Mouse (Mus musculus): ENCODE results near the gene Gm5089.

Gm5089 gene

DNA sequence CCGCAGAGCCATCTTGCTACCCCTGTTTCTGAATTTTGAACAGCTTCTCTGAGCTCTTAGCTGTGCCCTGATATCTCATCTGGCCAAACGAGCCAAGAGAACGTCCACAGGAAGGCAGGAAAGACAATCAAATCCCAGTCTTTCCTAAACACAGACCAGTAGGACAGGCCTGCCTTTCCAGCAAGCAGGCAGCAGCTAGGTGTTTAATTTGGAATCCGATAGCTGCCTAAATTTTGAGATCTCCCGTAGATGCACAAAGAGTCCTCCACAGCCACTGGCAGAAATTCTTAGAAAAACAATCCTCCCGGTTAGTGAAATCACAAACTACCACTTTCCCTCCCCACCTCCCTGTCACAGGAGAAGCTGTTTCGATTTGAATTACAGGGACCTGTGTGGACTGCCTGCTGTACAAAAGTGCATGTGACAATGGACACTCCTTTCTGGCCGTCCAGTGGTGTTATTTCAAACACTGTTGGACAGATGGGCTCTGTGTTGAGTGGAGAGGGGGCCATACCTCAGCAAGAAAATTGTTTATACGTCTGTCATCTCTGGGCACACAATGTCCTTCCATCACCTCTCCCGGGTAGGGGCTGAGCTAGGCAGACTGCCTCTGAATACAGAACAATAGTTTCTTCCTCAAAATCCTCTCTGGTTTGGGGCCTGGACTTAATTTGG is 24.2 kb downstream of the Gm5089 start:
- DNase-seq (ENCODE audit: low spot score in 2 of 2) = no peak

DNA sequence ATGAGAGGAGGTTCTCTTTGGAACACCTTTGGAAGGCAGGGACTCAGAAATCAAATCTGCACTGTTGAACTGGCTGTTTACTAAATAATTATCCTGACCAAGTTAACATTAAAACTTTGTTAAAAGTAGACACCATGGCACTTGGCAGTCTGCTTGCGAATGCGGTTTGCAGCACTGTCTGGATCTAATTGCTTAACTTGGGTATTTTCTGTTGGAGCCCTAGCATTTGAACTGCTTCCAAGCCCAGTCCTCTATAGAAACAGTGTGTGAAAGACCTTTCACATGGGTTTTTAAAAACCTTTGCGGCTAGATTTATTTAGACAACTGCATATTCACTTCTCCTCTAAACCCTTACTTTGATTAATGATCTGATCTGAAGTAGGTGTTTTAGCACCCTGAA is 26.5 kb downstream of the Gm5089 start:
- no peak for DNase-seq (ENCODE audit: low spot score in 2 of 2)

DNA sequence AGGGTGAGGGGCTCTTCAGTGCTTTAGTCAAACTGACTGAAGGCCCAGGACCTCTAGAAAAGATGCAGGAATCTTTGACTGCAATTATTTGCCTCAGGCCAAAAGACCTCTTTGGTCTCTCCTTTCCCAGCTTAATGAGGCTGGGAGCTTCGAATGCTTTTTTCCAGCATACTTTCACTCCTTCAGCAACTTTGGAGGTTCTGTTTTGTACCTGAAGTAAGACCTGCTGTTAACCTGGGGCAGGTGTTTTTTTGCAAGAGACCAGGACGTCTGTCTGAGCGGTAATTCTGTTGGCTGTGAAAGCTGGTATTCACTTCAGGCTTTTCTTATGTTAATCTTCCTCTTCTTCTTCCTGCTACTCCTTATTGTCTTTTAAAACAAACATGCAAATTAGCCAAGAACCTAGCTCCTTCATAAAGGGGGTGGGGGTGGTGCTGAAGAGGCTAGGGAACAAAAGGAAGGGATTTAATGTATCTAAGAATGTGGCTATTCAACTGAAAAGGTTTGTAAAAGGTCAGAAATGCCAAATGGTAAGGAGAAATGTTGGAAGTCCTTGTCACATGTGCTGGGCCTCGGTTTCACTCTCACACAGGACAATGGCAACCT is 34.6 kb downstream of the Gm5089 start:
- no peak for DNase-seq (ENCODE audit: low spot score in 2 of 2)

DNA sequence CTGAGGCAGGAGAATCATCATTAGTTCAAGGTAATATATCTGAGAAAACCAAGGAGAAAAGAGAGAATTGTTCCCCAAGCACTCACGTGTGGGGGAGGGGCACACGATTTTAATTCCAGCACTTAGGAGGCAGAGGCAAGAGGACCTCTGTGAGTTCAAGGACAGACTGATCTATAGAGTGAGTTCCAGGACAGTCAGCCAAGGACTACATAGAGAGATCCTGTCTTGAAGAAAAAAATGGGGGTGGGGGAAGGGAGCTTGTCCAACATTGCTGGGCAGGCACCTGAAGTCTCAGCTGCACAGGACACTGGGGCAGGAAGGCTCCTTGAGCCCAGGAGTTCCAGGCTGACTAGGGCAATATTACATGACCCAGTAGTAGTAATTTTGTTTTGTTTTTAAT is 36.1 kb downstream of the Gm5089 start:
- DNase-seq (ENCODE audit: low spot score in 2 of 2) = no peak

DNA sequence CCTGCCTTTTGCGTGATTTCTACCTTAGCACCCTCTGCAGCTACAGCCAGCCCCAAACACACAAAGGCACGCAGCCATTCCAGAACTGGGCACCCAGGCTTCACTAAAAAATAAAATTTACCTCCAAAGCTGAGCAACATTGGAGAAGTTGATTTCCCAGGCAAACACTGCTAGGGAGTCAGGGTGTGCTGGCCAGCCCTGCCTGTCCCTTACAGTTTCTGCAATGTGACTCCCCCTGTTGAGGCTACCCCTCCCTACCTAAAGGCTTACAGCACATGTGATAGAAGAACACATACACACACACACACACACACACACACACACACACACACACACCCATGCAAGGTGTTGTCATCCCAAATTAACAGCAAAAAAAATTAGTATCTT is 37.4 kb downstream of the Gm5089 start:
- no peak for DNase-seq (ENCODE audit: low spot score in 2 of 2)

DNA sequence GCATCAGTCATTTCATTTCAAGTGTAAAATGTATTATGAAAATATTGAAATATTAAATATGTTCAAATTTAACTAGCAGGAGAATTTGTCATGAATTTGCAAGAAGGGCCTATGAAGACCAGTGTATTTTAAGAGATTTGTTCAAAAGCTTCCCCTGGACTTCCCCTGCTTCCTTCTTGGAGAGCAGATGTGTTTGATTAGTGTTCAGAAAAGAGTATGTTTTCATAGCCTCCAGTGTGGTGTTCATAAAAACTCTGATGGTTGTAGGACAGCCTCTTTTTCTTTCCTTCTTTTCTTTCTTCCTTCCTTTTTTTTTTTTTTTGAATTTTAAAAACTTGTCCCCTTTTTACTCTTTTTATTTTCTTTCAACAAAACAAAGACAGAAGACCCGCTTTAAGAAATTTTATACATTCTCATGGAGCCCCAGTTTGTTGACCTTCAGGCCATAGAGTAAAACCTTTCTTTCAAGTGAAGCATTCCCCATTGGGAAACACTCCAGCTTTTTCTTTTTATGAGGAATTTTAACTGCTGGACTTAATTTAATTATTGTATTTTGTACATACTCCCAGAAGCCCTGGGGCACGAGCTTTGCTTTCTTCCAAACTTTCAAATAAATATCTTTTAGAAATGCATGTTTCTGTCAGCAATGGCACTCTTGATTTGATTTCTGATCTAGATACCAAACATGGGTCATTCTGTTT is 37.9 kb downstream of the Gm5089 start:
- no peak for DNase-seq (ENCODE audit: low spot score in 2 of 2)

DNA sequence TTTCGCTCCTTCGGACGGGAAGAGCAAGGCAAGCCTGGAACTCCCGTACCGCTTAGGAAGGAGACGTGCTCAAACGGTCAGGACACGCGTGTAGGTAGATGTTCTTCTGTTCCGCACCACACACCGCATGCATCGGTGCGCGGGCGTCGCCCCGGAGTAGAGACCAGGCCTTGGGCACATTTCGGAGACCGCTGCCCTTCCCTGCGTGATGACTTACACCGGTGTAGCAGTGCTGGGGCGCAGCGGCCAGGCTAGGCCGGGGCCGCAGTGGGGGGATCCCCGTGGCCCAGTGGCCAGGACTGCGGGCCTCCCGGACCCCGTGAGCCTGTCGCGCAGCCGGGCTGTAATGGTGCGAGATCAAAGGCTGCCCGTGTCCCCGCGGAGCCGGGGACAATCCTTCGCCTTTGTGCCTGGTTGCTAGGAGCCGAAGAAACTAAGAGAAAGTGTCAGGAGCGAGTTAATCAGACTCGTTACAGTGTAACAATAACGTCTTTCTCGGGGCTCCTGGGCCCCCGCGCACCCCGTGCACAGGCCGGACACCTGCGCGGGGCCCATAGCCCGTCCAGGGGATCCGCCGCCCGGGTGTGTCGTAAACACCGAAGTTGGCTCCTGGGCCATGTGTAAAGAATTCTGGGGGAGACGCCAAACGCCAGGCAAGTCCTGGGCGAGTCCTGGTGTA is 44.2 kb downstream of the Gm5089 start:
- peak in 1 of 2 experiments; percentile 6 for DNase-seq (ENCODE audit: low spot score in 2 of 2)

DNA sequence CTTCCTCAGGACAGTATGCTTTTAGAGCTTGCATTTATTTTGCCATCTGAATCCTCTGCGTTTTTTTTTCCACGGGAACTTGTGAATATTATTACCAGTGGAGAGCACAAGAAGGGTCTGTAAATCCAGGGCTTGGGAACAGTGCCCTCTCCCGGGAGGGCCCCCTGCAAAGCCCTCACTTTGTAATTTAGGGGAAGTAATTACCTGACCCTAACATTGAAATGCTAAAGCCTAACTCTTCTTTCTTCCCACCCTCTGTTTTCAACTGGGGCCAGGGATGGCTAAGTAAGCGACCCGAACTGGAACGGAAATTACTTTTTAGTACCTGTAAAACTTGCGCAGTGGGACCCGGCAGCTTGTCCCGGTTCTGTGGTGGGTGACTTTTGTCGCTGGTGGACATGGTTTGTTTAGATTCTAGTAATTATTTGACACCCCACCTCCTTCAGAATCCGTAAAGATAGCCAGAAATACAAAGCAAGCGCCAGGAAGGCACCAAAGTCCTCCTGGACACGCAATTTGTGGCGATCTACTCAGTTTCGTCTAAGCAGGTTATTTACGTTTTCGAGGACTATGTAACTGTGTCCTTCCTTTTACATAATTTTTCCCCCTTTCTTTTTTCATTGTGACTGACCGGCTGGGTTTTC is 44.9 kb downstream of the Gm5089 start:
- DNase-seq (ENCODE audit: low spot score in 2 of 2) = no peak

DNA sequence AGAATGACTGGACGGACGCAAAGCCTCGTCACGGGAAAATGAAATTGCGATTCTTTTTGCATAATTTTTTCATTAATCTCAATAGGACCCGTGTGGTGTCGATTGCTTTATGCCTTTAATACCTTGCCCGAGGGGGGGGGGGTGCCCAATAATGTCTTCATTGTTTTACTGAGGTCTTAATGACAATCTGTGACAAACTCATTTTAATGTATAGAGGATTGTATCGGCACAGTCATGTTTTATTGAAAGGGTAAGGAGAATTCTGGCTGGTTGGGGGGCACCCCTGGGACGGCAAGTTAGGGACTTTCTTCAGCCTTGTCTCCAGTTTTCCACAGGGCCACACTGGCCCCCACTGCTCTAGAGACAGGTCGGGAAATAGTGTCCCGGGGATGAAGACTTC is 45.7 kb downstream of the Gm5089 start:
- no peak for DNase-seq (ENCODE audit: low spot score in 2 of 2)

DNA sequence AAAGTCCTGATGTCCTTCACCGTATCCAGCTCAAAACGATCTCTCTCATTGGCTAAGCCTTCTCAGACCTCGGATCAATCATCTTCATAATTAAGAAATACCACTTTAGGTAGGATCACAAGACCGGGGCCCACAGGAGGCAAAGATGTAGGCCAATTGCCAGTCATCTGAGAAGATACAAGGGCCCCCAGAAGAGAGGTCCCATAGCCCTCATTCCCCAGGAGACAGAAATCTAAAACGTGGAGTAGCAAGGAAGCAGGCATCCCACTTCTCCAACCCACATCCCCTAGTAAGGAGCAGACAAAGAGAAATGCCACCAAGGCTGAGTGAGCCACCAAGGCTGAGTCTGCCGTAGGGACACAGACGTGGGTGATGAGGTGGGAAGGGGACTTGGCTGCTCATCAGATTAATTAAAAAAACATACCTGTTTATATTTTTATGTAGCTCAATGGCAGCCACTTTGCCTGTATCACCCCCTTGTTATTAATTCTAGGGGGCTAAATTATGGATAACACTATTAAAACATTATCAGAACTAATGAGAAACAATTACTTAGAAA is 46.2 kb downstream of the Gm5089 start:
- no peak for DNase-seq (ENCODE audit: low spot score in 2 of 2)

DNA sequence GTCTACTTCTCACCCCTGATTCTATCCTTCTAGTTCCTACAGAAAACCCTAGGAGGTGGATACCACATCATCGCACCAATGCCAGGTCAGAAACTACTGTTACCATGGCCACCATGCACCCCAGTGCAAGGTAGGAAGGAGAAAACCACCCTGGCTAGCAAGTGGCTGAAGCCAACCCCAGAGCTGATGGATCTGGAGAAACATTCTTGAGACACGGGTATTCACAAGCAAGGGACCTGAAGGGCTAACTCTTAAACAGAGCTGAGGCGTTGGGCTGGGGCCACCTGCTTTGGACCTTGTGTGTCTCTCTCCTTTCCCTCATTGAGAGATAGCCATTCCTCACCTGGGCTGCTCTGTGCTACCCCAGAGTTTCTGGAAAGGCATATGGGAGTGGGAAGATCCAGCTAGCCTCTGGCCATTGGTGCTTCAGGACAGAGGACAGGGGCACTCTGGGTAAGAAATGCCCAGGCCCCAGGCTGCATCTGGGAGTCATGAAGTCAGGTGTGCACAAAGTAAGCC is 47.4 kb downstream of the Gm5089 start:
- no peak for DNase-seq (ENCODE audit: low spot score in 2 of 2)

DNA sequence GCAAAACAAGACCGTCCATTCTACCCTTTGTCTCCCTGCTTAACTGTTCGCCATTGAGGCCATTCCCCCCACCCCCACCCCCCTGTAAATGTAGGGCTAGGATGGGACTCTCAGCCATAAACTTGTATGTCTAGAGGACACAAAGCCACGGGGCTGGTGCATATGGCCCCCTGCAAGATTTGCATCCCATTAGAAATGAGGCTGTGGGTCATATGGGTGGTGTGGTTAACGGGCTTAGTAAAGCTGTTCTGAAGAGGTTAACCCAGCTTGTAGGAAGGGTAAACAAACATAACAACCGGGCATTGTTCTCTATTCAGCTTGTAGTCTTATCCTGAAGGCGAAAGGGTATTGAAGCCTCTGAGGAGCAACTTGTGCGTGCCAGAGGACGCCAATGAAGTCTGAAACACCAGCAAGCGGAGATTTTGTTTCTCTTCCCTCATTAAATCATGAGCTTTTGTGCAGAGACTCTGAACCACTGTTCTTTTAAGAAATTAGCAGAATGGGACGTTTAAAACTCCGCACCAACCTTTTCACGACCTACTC is 48.1 kb downstream of the Gm5089 start:
- DNase-seq (ENCODE audit: low spot score in 2 of 2) = no peak

DNA sequence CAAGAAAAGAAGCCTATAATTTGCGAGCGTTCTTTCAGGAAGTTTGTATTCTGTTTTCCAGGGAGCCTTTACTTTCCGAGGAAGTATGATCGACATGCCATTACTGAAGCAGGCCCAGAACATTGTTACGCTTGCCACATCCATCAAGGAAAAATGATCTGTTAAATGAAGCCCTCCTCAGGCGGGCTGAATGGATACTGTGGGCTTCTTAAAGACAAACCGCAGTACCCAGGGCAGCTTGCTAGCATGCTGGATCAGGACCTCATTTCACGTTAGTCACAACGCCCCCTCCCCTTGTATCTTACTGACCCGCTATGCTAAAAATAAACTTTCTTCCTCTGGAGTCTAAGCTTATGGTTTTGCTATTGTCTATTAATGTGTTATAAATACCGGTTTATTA is 49.0 kb downstream of the Gm5089 start:
- DNase-seq (ENCODE audit: low spot score in 2 of 2) = no peak

DNA sequence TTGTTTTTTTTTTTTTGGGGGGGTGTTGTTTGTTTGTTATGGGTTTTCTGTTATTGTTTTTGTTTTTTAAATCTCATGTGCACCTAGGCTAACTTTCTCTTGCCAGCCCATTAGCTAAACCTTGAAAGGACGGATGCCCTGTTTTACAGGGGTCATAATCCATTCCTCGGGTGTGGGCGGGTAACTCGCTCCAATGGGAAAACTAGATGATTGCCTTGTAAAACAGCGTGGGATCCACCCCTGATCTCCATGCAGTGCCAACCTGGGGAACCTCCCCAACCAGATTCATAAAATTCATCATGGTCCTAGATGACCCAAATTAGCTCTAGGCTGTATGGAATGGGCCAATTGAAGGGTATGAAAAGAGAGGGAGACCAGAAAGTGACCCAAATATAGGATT is 51.0 kb downstream of the Gm5089 start:
- no peak for DNase-seq (ENCODE audit: low spot score in 2 of 2)

DNA sequence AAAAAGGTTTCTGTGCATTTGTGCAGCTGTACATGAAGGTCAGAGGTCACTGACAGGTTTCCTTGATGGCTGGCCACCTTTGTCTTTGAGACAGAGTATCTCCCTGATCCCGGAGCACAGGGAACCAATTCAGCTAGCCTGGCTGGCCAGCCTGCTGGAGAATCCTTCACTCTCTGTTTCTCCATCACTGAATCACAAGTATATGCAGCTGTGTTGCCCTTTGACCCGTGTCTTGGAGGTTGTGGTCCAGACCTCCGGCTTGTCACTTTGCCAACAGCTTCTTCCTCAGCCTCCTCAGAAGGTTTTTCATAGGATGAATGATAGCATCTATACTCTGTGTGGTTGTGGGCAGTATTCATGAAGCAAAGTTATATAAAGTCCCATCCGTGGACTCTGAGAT is 52.2 kb downstream of the Gm5089 start:
- DNase-seq (ENCODE audit: low spot score in 2 of 2) = no peak

DNA sequence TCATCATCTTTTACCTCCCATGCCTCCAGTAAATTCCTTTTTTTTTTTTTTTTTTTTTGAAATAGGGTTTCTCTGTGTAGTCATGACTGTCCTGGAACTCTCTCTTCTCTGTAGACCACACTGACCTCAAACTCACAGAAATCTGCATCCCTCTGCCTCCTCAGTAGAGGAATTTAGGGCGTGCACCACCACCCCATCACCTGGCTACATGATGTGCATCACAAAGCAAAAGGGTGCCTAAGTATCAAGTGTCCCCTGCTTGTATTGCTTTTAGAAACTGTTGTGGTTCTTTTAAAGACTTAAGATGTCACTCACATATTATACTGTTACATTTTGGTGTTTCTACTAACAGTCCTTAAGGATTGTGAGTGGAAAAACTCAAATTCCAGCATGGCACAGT is 57.8 kb downstream of the Gm5089 start:
- DNase-seq (ENCODE audit: low spot score in 2 of 2) = no peak

DNA sequence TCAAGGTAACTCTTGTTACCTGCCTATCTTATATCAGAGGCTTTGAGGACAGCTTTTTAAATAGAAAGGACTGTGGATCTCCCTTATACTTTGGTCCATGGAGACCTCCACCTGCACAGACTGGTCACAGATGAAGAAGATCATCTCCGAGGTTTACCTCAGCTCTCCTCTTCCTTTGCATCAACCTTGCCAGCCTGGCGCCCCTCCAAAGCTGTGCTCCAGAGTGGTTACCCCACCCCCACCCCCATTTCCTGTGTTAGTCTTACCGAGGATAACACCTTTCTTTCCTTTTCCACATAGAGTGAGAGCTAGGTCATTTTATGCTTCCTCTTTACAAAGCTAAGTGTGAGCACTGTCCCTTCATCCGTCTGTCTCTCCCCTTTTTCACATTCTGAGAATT is 60.0 kb downstream of the Gm5089 start:
- DNase-seq (ENCODE audit: low spot score in 2 of 2) = no peak

DNA sequence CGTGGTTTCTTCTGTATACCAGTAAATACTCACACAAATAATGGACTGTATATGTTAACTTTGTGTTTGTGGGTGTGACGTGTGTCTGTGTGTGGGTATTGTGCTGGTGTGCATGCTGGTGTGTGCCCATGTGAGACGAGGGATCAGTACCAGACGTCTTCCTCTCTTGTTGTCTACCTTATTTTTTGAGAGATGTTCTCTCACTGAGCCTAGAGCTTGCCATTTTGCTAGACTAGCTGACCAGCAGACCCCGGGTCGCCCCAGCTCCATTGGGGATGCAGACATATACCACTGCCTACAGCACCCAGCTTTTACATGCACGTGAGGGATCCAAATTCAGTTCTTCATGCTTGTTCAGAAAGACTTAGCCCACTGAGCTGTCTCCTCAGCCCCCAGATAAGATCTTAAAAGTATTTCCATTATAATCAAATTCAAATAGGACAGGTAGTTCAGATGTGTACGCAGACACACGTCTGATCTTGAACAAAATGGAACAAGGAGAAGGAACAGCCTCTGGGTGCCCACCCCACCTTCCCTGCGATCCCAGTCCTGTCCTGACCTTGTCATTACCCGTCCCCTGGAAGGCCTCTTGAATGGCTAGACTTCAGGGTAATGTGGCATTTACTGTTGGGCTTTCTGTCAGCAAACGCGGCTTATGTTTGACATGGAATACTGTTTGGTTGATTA is 61.1 kb downstream of the Gm5089 start:
- no peak for DNase-seq (ENCODE audit: low spot score in 2 of 2)

DNA sequence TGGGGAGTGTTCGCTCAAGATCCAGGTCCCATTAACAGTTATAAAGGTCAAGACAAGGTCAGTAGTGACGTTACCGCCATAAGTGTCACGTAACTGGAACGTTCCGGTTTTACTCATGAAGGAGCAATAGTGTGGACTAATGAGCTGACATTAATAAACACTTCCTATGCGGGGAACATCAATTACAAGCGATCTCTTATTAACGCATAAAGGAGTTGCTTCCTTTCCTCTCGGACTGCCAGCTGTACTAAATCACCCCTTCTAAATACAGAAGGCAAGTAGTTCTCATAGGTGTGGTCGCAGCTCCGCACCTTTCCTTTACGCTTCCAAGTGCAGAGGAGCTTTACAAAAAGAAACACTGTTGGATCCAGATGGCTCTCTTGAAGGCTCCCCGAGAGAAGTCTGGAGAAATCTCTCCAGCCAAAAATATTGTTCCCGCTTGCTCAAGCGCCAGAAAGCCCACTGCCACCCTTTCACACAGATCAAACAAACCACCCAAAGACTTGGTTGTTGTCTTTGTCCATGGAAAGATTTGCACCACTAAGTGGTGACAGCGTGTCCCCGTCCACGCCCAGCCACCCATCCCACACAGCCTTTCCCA is 62.4 kb downstream of the Gm5089 start:
- no peak for DNase-seq (ENCODE audit: low spot score in 2 of 2)

DNA sequence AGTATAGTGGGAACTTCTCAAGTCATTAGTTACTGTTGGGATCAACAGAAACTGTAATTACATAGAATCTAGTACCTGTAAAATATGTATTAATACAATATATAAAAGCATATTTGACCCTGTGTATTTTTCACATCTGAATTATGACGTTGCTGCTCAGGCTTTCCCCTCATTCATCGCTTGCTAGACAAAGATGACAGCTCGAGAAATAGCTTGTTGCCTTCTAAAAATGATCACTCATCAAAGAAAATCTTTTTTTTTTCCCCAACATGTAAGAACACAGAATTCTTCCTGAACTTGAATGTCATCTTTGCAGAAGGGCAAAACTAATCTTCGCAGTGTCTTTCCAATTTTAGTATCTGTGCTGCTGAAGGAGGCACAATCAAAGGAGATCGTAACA is 63.1 kb downstream of the Gm5089 start:
- DNase-seq (ENCODE audit: low spot score in 2 of 2) = no peak

Measured in urinary bladder, adult 18-20 months (tissue).